Mouse (Mus musculus) spleen, adult 2 months (tissue): ENCODE measurements around the gene Zfr. TPM values are rescaled to one million over a fixed set of nuclear protein-coding genes. Genes with fewer than 3 reads are reported as not detected.

ENCODE experiments used
- DNase-seq, 2 experiments: peaks; one replicate each; pipeline versions ENCODE4 v3.0.0 to v3.0.0-alpha.2; 2012 to 2021; ENCODE audit warnings: low spot score in 2 of 2, low read depth in 1 of 2
- H3K27ac ChIP-seq: fragments of 200-500 bp; 2 replicates; pipeline ENCODE4 v1.5.1; 2012; ENCODE audit warnings: low read length, inconsistent platforms; ENCODE audit not compliant: insufficient read depth
- H3K27me3 ChIP-seq: fragments of 200-500 bp; 2 replicates; pipeline ENCODE4 v1.6.1; 2012; ENCODE audit warnings: mild to moderate bottlenecking, moderate library complexity, low read length, inconsistent platforms; ENCODE audit not compliant: control insufficient read depth, insufficient read depth
- H3K36me3 ChIP-seq: fragments of 200-500 bp; 2 replicates; pipeline ENCODE4 v1.6.1; 2012; ENCODE audit warnings: mild to moderate bottlenecking, low read length, inconsistent platforms; ENCODE audit not compliant: control insufficient read depth, insufficient read depth
- H3K4me1 ChIP-seq: fragments of 200-500 bp; 2 replicates; pipeline ENCODE4 v1.6.1; 2011; ENCODE audit warnings: inconsistent platforms; ENCODE audit not compliant: control insufficient read depth, insufficient read depth, insufficient read length
- H3K4me3 ChIP-seq: fragments of 200-500 bp; 2 replicates; pipeline ENCODE4 v1.5.1; 2011; ENCODE audit warnings: mild to moderate bottlenecking, inconsistent platforms; ENCODE audit not compliant: insufficient read depth, insufficient read length; ENCODE audit errors: extremely low read depth
- CTCF ChIP-seq: fragments of 200-500 bp; IDR thresholded peaks from 2 replicates; pipeline ENCODE4 v1.5.1; 2011; ENCODE audit warnings: mild to moderate bottlenecking, inconsistent platforms; ENCODE audit not compliant: insufficient read depth, insufficient read length, insufficient replicate concordance; ENCODE audit errors: extremely low read depth
- POLR2A ChIP-seq: fragments of 200-500 bp; IDR thresholded peaks from 2 replicates; pipeline ENCODE4 v1.6.1; 2011; ENCODE audit warnings: low read depth, low read length, inconsistent platforms
- WGBS: fragments of 180-500 bp; shearing (Covaris S2); methylation state at CpG from one replicate; pipeline ENCODE4 v1.1.7; 2018; 5-methylcytosine and 5-hydroxymethylcytosine counted together
- polyA plus RNA-seq: library from polyadenylated mRNA; depleted of rRNA; stranded (reverse); fragments of >200 nt; gene quantifications from 2 replicates; pipeline ENCODE4 v1.2.3, GENCODE M21; 2012

The Zfr gene
- polyA plus RNA-seq, 1 experiment: 77.2 TPM

GRCm38 (mm10) chr15:12084164-12084563 is 33.5 kb upstream of the Zfr start:
- Histone ChIP-seq H3K27ac (no peak overlapping the region), H3K4me3 (no peak overlapping the region), H3K27me3 (no peaks in the 10 kb centered on the region), H3K4me1 (no peaks in the 10 kb centered on the region), H3K36me3 (no peaks in the 10 kb centered on the region)
- 91% methylated on average over 6 of the region's 6 CpGs for WGBS
- no peak for DNase-seq
- TF ChIP-seq POLR2A (no peak), CTCF (no peak)

GRCm38 (mm10) chr15:12084859-12085258 is 32.8 kb upstream of the Zfr start:
- Histone ChIP-seq H3K4me3 (no peak overlapping the region), H3K4me1 (no peaks in the 10 kb centered on the region), H3K36me3 (no peaks in the 10 kb centered on the region), H3K27me3 (no peaks in the 10 kb centered on the region), H3K27ac (no peak overlapping the region)
- 78% methylated on average over 4 of the region's 4 CpGs for WGBS
- TF ChIP-seq POLR2A (no peak), CTCF (peak; percentile 40; the same call in 1 of the 2 replicates)
- peak; percentile 14 to 41 for DNase-seq

GRCm38 (mm10) chr15:12087634-12088033 is 30.0 kb upstream of the Zfr start:
- Histone ChIP-seq H3K27me3 (no peaks in the 10 kb centered on the region), H3K4me3 (no peak overlapping the region), H3K27ac (no peak overlapping the region), H3K36me3 (no peaks in the 10 kb centered on the region), H3K4me1 (no peaks in the 10 kb centered on the region)
- DNase-seq: no peak
- no peak for TF ChIP-seq POLR2A
- TF ChIP-seq CTCF: no peak
- WGBS: 94% methylated on average over 5 of the region's 5 CpGs

GRCm38 (mm10) chr15:12088091-12088490 is 29.5 kb upstream of the Zfr start:
- H3K4me3 ChIP-seq: no peak overlapping the region
- TF ChIP-seq CTCF (no peak), POLR2A (no peak)
- 94% methylated on average over 10 of the region's 10 CpGs for WGBS

GRCm38 (mm10) chr15:12090087-12090486 is 27.5 kb upstream of the Zfr start:
- no peaks in the 10 kb centered on the region for H3K36me3 ChIP-seq
- TF ChIP-seq POLR2A (no peak), CTCF (no peak)
- no peak overlapping the region for H3K27ac ChIP-seq
- H3K4me1 ChIP-seq: no peaks in the 10 kb centered on the region
- H3K27me3 ChIP-seq: no peaks in the 10 kb centered on the region
- no peak for DNase-seq
- 64% methylated on average over 7 of the region's 7 CpGs for WGBS
- no peak overlapping the region for H3K4me3 ChIP-seq

More at GRCm38 (mm10) chr15:12088091-12088490, 29.5 kb upstream of the Zfr start:
- no peaks in the 10 kb centered on the region for H3K36me3 ChIP-seq
- H3K27me3 ChIP-seq: no peaks in the 10 kb centered on the region
- H3K4me1 ChIP-seq: no peaks in the 10 kb centered on the region
- H3K27ac ChIP-seq: no peak overlapping the region
- no peak for DNase-seq

GRCm38 (mm10) chr15:12090981-12091669 is 26.5 kb upstream of the Zfr start:
- Histone ChIP-seq H3K36me3 (no peaks in the 10 kb centered on the region), H3K4me3 (no peak overlapping the region), H3K27ac (no peak overlapping the region), H3K4me1 (no peaks in the 10 kb centered on the region), H3K27me3 (no peaks in the 10 kb centered on the region)
- no peak for DNase-seq
- 92% methylated on average over 9 of the region's 9 CpGs for WGBS
- TF ChIP-seq POLR2A: no peak
- no peak for TF ChIP-seq CTCF

GRCm38 (mm10) chr15:12091781-12092458 is 25.7 kb upstream of the Zfr start:
- Histone ChIP-seq H3K4me1 (no peaks in the 10 kb centered on the region), H3K27ac (no peak overlapping the region), H3K36me3 (no peaks in the 10 kb centered on the region), H3K4me3 (no peak overlapping the region), H3K27me3 (no peaks in the 10 kb centered on the region)
- TF ChIP-seq CTCF: peak; percentile 70; the same call in 1 of the 2 replicates
- no peak for TF ChIP-seq POLR2A
- DNase-seq: peak in 1 of 2 experiments; percentile 35
- WGBS: 57% methylated on average over 10 of the region's 10 CpGs
